Mouse (Mus musculus) ES-Bruce4 (cell line): Measurements from ENCODE around the gene Ppp1r15b. TPM values are rescaled to one million over a fixed set of nuclear protein-coding genes. Genes with fewer than 3 reads are reported as not detected.

ENCODE experiments used
- H3K27ac ChIP-seq: 2 replicates; pipeline ENCODE4 v1.5.1; 2012; ENCODE audit warnings: low read length, inconsistent platforms; ENCODE audit not compliant: insufficient read depth
- H3K27me3 ChIP-seq: 2 replicates; pipeline ENCODE4 v1.6.1; 2012; ENCODE audit warnings: mild to moderate bottlenecking, low read length, inconsistent platforms; ENCODE audit not compliant: control insufficient read depth, poor library complexity, insufficient read depth, severe bottlenecking
- H3K36me3 ChIP-seq: 2 replicates; pipeline ENCODE4 v1.6.1; 2012; ENCODE audit warnings: inconsistent platforms, mild to moderate bottlenecking, low read length, moderate library complexity; ENCODE audit not compliant: control insufficient read depth, poor library complexity, insufficient read depth, severe bottlenecking
- H3K4me1 ChIP-seq: one replicate; pipeline ENCODE4 v1.8.1; 2011; ENCODE audit warnings: low read length; ENCODE audit not compliant: control insufficient read depth, insufficient read depth
- H3K4me3 ChIP-seq: 2 replicates; pipeline ENCODE4 v1.5.1; 2011; ENCODE audit warnings: low read depth, mild to moderate bottlenecking, low read length
- H3K9ac ChIP-seq: 2 replicates; pipeline ENCODE4 v1.6.1; 2012; ENCODE audit warnings: low read depth, mild to moderate bottlenecking, inconsistent platforms; ENCODE audit not compliant: poor library complexity, severe bottlenecking
- H3K9me3 ChIP-seq: replicated peaks from 2 replicates; pipeline ENCODE4 v1.6.1; 2012; ENCODE audit warnings: mild to moderate bottlenecking, low read length, inconsistent platforms; ENCODE audit not compliant: control insufficient read depth, poor library complexity, insufficient read depth, severe bottlenecking
- CTCF ChIP-seq: IDR thresholded peaks from one replicate; pipeline ENCODE4 v1.8.1; 2011; ENCODE audit warnings: low read depth, low read length
- EP300 ChIP-seq: IDR thresholded peaks from 2 replicates; pipeline ENCODE4 v1.6.1; 2011; ENCODE audit warnings: low read depth, low read length; ENCODE audit not compliant: insufficient read depth
- POLR2A ChIP-seq: IDR thresholded peaks from one replicate; pipeline ENCODE4 v1.8.1; 2011; ENCODE audit warnings: low read length; ENCODE audit not compliant: insufficient read depth
- polyA plus RNA-seq: library from polyadenylated mRNA; stranded (reverse); fragments of >200 nt; gene quantifications from 2 replicates; pipeline ENCODE4 v1.2.4, GENCODE M21; 2011; ENCODE audit warnings: low read depth; ENCODE audit not compliant: missing spikeins, insufficient read depth, insufficient read length

Ppp1r15b gene
- polyA plus RNA-seq, 1 experiment: 68.9 TPM

- H3K4me3 ChIP-seq: peak overlapping the region; percentile 65
- no peaks in the 10 kb centered on the region for H3K27me3 ChIP-seq
- peak overlapping the region; percentile 29 for H3K27ac ChIP-seq
- no peak overlapping the region; the same call in 1 of the 2 replicates for H3K9ac ChIP-seq
- H3K9me3 ChIP-seq: peaks cover 2% of the 10 kb centered on the region; the same call in 1 of the 2 replicates
- H3K36me3 ChIP-seq: no peaks in the 10 kb centered on the region
- no peaks in the 10 kb centered on the region for H3K4me1 ChIP-seq
- TF ChIP-seq POLR2A: peak; percentile 30
- no peak for TF ChIP-seq CTCF
These were observed 12.8 kb upstream of the Ppp1r15b start for GRCm38 (mm10) chr1:133118127-133118526.

- Histone ChIP-seq H3K27ac (no peak overlapping the region), H3K9me3 (peaks cover 2% of the 10 kb centered on the region; the same call in 1 of the 2 replicates), H3K4me3 (no peak overlapping the region), H3K4me1 (no peaks in the 10 kb centered on the region), H3K9ac (no peak overlapping the region), H3K27me3 (no peaks in the 10 kb centered on the region), H3K36me3 (no peaks in the 10 kb centered on the region)
- TF ChIP-seq CTCF (no peak), EP300 (no peak), POLR2A (no peak)
These were observed 12.1 kb upstream of the Ppp1r15b start for GRCm38 (mm10) chr1:133118844-133119243.

- Histone ChIP-seq H3K4me1 (no peaks in the 10 kb centered on the region), H3K4me3 (no peak overlapping the region), H3K27me3 (no peaks in the 10 kb centered on the region), H3K9ac (no peak overlapping the region), H3K36me3 (no peaks in the 10 kb centered on the region), H3K27ac (no peak overlapping the region; the same call in 1 of the 2 replicates), H3K9me3 (peaks cover 2% of the 10 kb centered on the region; the same call in 1 of the 2 replicates)
- TF ChIP-seq EP300 (no peak), POLR2A (no peak), CTCF (no peak)
These were observed 10.8 kb upstream of the Ppp1r15b start for GRCm38 (mm10) chr1:133119931-133120712.

GRCm38 (mm10) chr1:133121246-133121645, 9.7 kb upstream of the Ppp1r15b start:
- Histone ChIP-seq H3K9ac (no peak overlapping the region), H3K9me3 (peaks cover 2% of the 10 kb centered on the region; the same call in 1 of the 2 replicates), H3K27ac (no peak overlapping the region), H3K27me3 (no peaks in the 10 kb centered on the region), H3K4me3 (no peak overlapping the region), H3K36me3 (no peaks in the 10 kb centered on the region), H3K4me1 (peaks cover 1% of the 10 kb centered on the region)
- no peak for TF ChIP-seq EP300
- no peak for TF ChIP-seq POLR2A
- no peak for TF ChIP-seq CTCF

- Histone ChIP-seq H3K9ac (no peak overlapping the region), H3K36me3 (no peaks in the 10 kb centered on the region), H3K27ac (no peak overlapping the region), H3K9me3 (no peaks in the 10 kb centered on the region), H3K4me3 (no peak overlapping the region), H3K27me3 (no peaks in the 10 kb centered on the region), H3K4me1 (peaks cover 1% of the 10 kb centered on the region)
- TF ChIP-seq CTCF (no peak), POLR2A (no peak), EP300 (no peak)
These were observed 6.8 kb upstream of the Ppp1r15b start for GRCm38 (mm10) chr1:133124137-133124536.

- Histone ChIP-seq H3K4me1 (peaks cover 1% of the 10 kb centered on the region), H3K36me3 (no peaks in the 10 kb centered on the region), H3K9ac (0 out of 2 replicates have a peak overlapping the region, but pooled peaks have one; percentile 9), H3K4me3 (no peak overlapping the region), H3K27me3 (no peaks in the 10 kb centered on the region), H3K27ac (peak overlapping the region; percentile 22; the same call in 1 of the 2 replicates), H3K9me3 (no peaks in the 10 kb centered on the region)
- no peak for TF ChIP-seq POLR2A
- TF ChIP-seq CTCF: peak; percentile 58
- TF ChIP-seq EP300: no peak
These were observed 5.1 kb upstream of the Ppp1r15b start for GRCm38 (mm10) chr1:133125640-133126364.
